Mouse (Mus musculus) heart, postnatal 0 days (tissue): Measurements from ENCODE around the gene Chrm5. TPM values are rescaled to one million over a fixed set of nuclear protein-coding genes. Genes with fewer than 3 reads are reported as not detected.

Experiments
- ATAC-seq: fragments of 200-750 bp; cut with Nextera tagmentation; 2 replicates; pipeline ENCODE4 v1.8.0; 2017; ENCODE audit warnings: low read depth, moderate number of reproducible peaks, moderate library complexity; ENCODE audit not compliant: insufficient read depth
- DNase-seq: peaks from one replicate; pipeline ENCODE4 v3.0.0-alpha.2; 2016; ENCODE audit warnings: low spot score
- H3K27ac ChIP-seq: fragments of 300-500 bp; sonication (generic); 2 replicates; pipeline ENCODE4 v1.5.1; 2014; ENCODE audit warnings: low read depth, mild to moderate bottlenecking
- H3K27me3 ChIP-seq: fragments of 300-500 bp; sonication (generic); 2 replicates; pipeline ENCODE4 v1.6.1; 2014; ENCODE audit warnings: low read length, mixed read lengths; ENCODE audit not compliant: control insufficient read depth, insufficient read depth
- H3K36me3 ChIP-seq: fragments of 300-500 bp; sonication (generic); replicated peaks from 2 replicates; pipeline ENCODE4 v1.6.1; 2014; ENCODE audit warnings: low read length, mixed read lengths; ENCODE audit not compliant: control insufficient read depth, insufficient read depth
- H3K4me1 ChIP-seq: fragments of 300-500 bp; sonication (generic); 2 replicates; pipeline ENCODE4 v1.6.1; 2014; ENCODE audit warnings: antibody characterized with exemption; ENCODE audit not compliant: control insufficient read depth, insufficient read depth
- H3K4me2 ChIP-seq: fragments of 300-500 bp; sonication (generic); 2 replicates; pipeline ENCODE4 v1.6.1; 2014; ENCODE audit warnings: low read depth, mild to moderate bottlenecking, low read length, moderate library complexity
- H3K4me3 ChIP-seq: fragments of 300-500 bp; sonication (generic); 2 replicates; pipeline ENCODE4 v1.5.1; 2014; ENCODE audit warnings: low read depth, low read length
- H3K9ac ChIP-seq: fragments of 300-500 bp; sonication (generic); replicated peaks from 2 replicates; pipeline ENCODE4 v1.6.1; 2014; ENCODE audit warnings: low read depth, low read length, mixed read lengths
- H3K9me3 ChIP-seq: fragments of 300-500 bp; sonication (generic); replicated peaks from 2 replicates; pipeline ENCODE4 v1.6.1; 2016; ENCODE audit warnings: low read length; ENCODE audit not compliant: control insufficient read depth
- CTCF ChIP-seq: IDR thresholded peaks from 2 replicates; pipeline ENCODE4 v1.5.1; 2016; ENCODE audit warnings: antibody characterized with exemption, control low read depth, low read depth
- EP300 ChIP-seq: IDR thresholded peaks from 2 replicates; pipeline ENCODE4 v1.6.1; 2016; ENCODE audit warnings: antibody characterized with exemption, low read depth
- WGBS: fragments of 180-500 bp; shearing (Covaris S2); extraction: QIAGEN DNeasy Blood & Tissue Kit; methylation state at CpG from one replicate; pipeline ENCODE4 v1.1.7; 2014; 5-methylcytosine and 5-hydroxymethylcytosine counted together
- polyA plus RNA-seq: library from polyadenylated mRNA; unstranded; fragments of >200 nt; fragmentation: Nextera tagmentation; extraction: Ambion mirVana; gene quantifications from 2 replicates; pipeline ENCODE4 v1.2.1, GENCODE M21; 2015
- total RNA-seq: library from RNA; depleted of rRNA; stranded (reverse); fragments of >200 nt; gene quantifications from 2 replicates; pipeline ENCODE4 v1.2.3, GENCODE M21; 2014; ENCODE audit warnings: low replicate concordance; rRNA removed

The Chrm5 gene
- total and polyA plus RNA-seq, 2 experiments from 2014 or later = not detected

DNA sequence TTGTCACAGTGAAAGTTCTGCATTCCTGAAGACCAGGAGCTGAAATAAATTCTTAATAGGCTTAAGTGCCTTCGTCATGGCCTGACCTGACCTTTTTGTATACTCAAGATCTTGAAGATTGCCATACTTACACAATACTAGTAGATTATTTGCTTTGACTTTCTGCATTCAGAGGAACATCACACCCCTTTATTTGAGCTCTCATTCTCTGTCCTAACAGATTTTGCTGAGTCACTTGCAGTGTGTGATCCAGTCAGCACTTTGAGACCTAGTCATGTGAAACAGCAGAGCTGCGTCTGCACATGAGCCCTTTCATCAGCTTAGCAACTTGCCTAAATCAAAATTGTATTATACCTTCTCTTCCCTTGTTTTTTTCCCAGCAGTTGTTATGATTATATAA lies 47.2 kb downstream of the Chrm5 start:
- WGBS = 78% methylated on average over 2 of the region's 2 CpGs
- Histone ChIP-seq H3K36me3 (no peaks in the 10 kb centered on the region), H3K27ac (no peak overlapping the region), H3K4me2 (no peak overlapping the region), H3K4me1 (no peaks in the 10 kb centered on the region), H3K4me3 (no peak overlapping the region), H3K9me3 (no peaks in the 10 kb centered on the region), H3K27me3 (no peaks in the 10 kb centered on the region), H3K9ac (no peak overlapping the region)
- ATAC-seq = no peak
- TF ChIP-seq EP300 = no peak
- no peak for TF ChIP-seq CTCF
- no peak for DNase-seq

DNA sequence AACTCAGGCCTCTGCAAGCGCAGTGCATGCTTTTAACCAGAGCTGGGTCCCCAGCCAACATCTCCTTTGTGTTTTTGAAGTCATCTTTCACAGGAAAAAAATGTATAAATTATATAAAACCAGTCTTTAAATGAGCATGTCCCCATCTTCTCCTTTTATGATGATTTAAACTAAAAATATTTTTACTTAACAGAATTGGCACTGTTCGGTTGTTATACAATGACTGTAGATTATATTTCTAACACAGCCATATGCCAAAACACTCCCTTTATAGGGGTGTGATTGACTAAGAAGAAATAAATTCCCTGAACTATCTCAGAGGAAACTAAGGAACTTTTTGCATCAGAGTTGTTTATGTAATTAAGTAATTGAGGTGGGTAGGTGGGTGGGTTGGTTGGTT lies 48.0 kb downstream of the Chrm5 start:
- Histone ChIP-seq H3K36me3 (no peaks in the 10 kb centered on the region), H3K4me2 (no peak overlapping the region), H3K27ac (no peak overlapping the region), H3K4me3 (no peak overlapping the region), H3K9ac (no peak overlapping the region), H3K27me3 (no peaks in the 10 kb centered on the region), H3K4me1 (no peaks in the 10 kb centered on the region), H3K9me3 (no peaks in the 10 kb centered on the region)
- ATAC-seq = no peak
- no peak for TF ChIP-seq CTCF
- DNase-seq = no peak
- WGBS = 75% methylated on average over 2 of the region's 2 CpGs

DNA sequence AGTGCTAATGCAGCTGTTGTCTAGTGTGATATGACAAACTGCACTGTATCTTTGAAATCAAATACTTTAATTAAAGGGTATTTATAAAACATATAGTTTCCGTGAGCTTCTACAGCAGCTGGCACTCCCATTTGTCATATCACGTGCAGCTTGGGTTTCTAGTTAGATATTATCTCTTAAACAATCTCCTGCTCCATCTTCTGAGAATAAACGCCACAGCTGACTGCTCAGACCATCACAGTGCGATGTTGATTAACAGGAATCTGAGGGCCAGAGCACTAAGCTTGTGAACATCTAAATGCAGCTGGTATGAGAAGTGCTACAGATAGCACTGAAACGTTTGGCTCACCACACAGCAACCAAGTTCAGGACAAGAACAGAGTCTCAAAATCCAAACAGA lies 50.2 kb downstream of the Chrm5 start:
- TF ChIP-seq CTCF = no peak
- 44% methylated on average over 5 of the region's 5 CpGs for WGBS
- no peak overlapping the region for H3K4me3 ChIP-seq
- ATAC-seq (no peak), DNase-seq (no peak)
- H3K4me1 ChIP-seq = no peaks in the 10 kb centered on the region
- H3K4me2 ChIP-seq = no peak overlapping the region
- no peaks in the 10 kb centered on the region for H3K27me3 ChIP-seq
- H3K9ac ChIP-seq = no peak overlapping the region
- H3K9me3 ChIP-seq = no peaks in the 10 kb centered on the region
- no peak overlapping the region for H3K27ac ChIP-seq
- no peaks in the 10 kb centered on the region for H3K36me3 ChIP-seq

GRCm38 (mm10) chr2:112429665-112430064 lies 50.9 kb downstream of the Chrm5 start:
- no peak for TF ChIP-seq EP300
- TF ChIP-seq CTCF = no peak
- ATAC-seq (no peak), DNase-seq (no peak)
- Histone ChIP-seq H3K9me3 (no peaks in the 10 kb centered on the region), H3K9ac (no peak overlapping the region), H3K27me3 (no peaks in the 10 kb centered on the region), H3K4me3 (no peak overlapping the region), H3K36me3 (no peaks in the 10 kb centered on the region), H3K27ac (no peak overlapping the region), H3K4me2 (no peak overlapping the region), H3K4me1 (no peaks in the 10 kb centered on the region)
- 82% methylated on average over 4 of the region's 4 CpGs for WGBS

Other genes starting within 250 kb of the Chrm5 start
- gene Lpcat4, start 241.3 kb downstream of the Chrm5 start, total RNA-seq = 5.0 and 10.0 TPM in 2 replicates
- gene Lpcat4, start 241.3 kb downstream of the Chrm5 start, polyA plus RNA-seq = 3.1 and 3.6 TPM in 2 replicates
- gene Nutm1, start 221.5 kb downstream of the Chrm5 start, total RNA-seq = not detected in 2 replicates
- not detected in 2 replicates for gene Nutm1, start 221.5 kb downstream of the Chrm5 start, polyA plus RNA-seq
- gene Nop10, start 218.8 kb downstream of the Chrm5 start, total RNA-seq = 95.5 and 125 TPM in 2 replicates
- gene Nop10, start 218.8 kb downstream of the Chrm5 start, polyA plus RNA-seq = 148 and 154 TPM in 2 replicates
- 42.8 and 48.1 TPM in 2 replicates for gene Slc12a6, start 214.9 kb downstream of the Chrm5 start, total RNA-seq
- gene Slc12a6, start 214.9 kb downstream of the Chrm5 start, polyA plus RNA-seq = 6.5 and 7.2 TPM in 2 replicates
- not detected in 2 replicates for gene Gm21985, start 214.5 kb downstream of the Chrm5 start, total RNA-seq
- gene Gm21985, start 214.5 kb downstream of the Chrm5 start, polyA plus RNA-seq = not detected in 2 replicates
- 58.5 and 70.1 TPM in 2 replicates for gene Emc4, start 112.7 kb downstream of the Chrm5 start, total RNA-seq
- 104 and 110 TPM in 2 replicates for gene Emc4, start 112.7 kb downstream of the Chrm5 start, polyA plus RNA-seq
- 3.5 and 8.0 TPM in 2 replicates for gene Katnbl1, start 101.6 kb downstream of the Chrm5 start, total RNA-seq
- gene Katnbl1, start 101.6 kb downstream of the Chrm5 start, polyA plus RNA-seq = 12.6 and 13.3 TPM in 2 replicates
- 6.8 and 7.0 TPM in 2 replicates for gene Emc7, start 25.8 kb downstream of the Chrm5 start, total RNA-seq
- gene Emc7, start 25.8 kb downstream of the Chrm5 start, polyA plus RNA-seq = 22.6 and 22.7 TPM in 2 replicates
- gene Aven, start 12.2 kb upstream of the Chrm5 start, total RNA-seq = 5.2 and 26.5 TPM in 2 replicates
- 2.6 and 4.7 TPM in 2 replicates for gene Aven, start 12.2 kb upstream of the Chrm5 start, polyA plus RNA-seq